Mouse (Mus musculus): ENCODE data around the gene Insm2.

Insm2 gene

DNA sequence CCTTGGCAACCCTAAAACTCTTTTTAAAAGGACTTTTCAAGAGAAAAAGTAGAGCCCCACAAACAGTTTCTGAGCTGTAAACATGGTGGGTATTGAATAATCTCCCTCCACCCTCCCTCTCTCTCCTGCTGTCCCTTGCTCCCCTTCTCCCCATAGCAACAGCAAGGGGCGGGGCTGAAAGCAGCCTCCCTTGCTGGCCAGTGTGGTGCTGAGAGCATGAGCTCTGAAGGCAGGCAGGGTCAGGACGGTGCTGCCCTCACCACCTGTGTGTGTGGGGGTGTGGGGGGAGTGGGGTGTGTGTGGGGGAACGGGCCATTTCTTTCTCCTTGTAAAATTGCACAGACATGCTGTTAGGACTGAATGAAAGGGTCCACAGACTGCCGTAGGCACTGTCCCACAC is 8.7 kb downstream of the Insm2 start:
- no peak for DNase-seq

DNA sequence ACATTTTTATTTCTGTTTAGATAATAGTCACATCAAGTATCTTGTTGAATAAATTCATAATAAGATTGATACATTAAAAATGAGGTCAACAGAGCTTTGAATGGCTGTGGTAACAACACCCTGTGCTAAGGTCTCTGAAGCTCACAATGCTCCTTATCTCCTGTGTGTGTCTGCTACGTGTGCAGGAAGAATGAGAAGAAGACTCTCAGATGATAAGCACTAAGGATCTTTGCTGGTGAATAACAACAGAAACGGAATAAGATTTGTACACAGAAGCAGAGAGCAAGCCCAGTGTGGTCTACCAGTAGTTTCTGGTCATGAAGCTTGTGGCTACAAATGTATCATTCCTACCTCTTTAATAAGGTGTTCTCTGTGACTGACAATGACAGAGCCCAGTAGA is 11.6 kb downstream of the Insm2 start:
- no peak for DNase-seq

DNA sequence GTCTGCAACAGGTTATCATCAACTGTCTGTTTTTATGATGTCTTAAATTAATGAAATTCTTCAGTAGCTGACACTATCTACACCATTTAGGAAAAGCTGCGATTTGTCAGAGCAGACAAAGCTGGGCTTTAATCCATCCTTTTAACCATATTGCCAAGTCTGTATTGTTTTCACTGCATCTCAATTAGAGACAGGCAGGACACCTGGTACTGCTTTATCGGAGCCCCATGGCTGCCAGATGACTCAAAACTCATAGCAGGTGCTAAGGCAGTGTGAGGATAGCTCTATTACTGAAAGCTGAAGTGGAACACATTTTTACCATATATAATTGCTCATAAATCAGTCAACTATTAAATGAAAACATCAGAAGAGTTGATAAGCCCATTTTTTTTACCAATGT is 21.1 kb downstream of the Insm2 start:
- DNase-seq: peak in 1 of 2 experiments; percentile 14

DNA sequence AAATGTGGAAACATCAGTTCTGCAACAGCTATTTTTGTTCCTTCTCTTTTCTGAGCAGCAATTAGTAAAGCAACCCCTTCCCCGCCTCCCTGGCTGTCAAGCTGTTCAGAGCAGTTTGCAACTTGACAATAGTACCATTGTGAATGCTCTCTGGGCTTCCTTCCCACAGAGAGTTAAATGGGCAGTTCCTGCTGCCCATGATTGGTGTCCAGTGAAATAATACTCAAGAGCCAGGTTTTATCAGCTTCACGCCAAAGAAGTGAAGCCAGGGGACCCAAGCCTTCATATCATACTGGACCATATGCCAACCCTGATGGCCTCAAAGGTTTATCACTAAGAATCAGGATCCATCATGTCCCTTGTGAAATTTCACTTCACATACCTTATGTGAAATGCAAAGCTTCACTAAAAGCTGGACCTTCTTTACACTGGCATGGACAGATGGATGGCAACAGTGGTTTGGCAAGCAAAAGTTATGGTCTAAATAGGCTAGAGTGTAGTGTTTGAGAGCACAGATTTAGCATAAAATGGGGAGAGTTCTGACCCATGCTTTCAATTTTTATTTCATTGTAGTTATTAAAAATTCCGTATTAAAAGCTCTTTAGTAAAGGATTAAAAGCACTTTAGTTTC is 23.5 kb downstream of the Insm2 start:
- peak; percentile 21 to 41 for DNase-seq

DNA sequence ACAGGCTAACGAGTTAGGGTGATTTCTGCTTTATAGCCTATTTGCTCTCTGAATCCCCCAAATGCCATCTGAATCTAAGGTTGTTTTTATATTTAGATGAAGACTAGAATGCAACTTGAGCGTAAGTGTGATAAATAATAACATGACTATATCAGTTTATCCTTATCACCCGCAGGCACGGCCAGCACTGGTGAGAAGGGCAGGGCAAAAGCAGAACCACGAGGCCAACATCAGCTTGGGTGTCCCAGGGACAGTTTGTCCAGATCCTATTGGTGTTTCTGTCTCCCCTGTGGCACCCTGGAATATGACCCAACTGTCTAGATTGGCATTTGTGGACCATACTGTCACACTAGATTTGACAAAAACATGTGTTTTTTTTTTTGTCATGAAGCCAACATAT is 24.0 kb downstream of the Insm2 start:
- peak in 1 of 2 experiments; percentile 3 for DNase-seq

DNA sequence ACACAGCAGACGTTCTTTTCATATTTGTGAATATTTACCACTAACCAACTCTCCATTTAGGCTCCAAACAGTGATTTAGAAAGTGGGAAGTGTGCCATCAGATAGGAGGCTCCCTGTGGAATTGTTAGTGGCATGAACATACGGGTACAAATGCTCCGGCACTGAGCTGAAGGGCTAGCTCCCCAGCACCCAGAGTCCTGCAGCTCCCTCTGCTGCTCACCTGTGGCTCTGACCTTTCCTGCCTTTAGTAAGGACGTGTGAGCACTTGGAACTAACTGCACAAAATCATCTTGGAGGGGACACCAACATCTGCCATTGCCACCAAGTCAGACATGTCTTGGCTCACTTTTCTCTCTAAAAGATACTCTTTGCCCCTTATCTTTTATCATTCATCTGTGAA is 27.5 kb downstream of the Insm2 start:
- peak in 1 of 2 experiments; percentile 25 for DNase-seq

DNA sequence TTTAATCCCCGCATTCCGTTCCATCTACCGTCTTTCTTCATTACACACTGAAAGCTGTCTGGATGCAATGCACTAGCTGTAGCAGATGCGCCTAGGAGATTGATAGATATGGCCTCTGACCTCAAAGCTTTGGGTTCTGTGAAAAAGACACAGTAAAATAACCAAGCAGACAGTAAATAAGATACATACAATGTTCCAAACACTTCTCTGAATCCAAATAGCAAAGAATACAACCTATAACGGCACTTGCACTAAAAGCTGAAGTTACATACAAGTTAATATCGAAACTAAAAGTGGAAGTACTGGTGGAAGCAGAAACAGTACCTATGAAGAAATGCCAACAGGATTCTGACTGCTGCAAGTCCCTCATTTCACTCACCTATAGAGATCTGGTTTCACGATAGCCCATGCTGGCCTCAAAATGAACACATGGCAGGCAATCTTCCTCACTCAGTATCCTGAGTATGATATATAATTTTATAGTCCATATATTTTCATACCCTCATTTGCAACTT is 48.8 kb downstream of the Insm2 start:
- no peak for DNase-seq
